Mouse (Mus musculus) retina, postnatal 1 day (tissue): ENCODE results near the gene Hnrnpc.

Experiments used
- DNase-seq: peaks from one replicate; pipeline ENCODE4 v3.0.0-alpha.2; 2012

The Hnrnpc gene

DNA sequence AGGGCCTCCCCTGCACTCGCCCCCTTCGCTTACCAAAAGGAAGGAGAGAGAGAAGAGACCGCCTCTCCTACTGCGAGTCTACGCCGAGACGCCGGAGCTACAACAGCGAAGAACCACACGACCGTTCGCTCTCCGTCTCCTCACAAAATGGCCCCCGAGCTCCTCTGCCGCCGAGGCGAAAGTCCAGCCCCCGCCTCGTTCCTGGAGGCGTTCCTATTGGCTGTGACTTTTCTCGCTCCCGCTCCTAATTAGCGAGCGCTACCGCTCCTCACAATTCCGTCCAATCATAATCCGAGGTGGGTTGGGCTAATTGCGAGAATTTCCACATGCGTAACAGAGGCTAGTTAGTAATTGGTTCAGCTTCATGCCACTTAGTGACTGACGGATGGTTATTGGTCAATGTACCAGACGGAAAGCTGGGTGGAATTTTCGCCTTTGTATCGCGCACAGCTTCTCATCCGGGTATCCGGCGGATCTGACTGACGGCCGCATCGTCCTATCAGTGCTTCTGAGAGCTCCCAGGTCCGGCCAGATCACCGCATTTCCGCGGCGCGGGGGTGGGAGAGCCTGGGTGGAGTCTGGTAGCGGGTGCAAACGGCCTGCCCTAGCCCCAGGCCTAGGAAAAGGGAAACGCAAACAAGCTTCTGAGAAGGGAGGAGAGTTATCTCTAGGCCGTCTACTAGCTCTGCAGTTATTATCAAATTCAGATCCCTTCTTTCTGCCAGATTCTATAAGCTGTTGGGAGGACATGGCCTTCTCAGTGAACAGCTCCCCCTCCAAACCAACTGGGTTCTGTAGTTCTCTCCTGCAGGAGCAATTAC, at the start of gene Hnrnpc:
Gene Hnrnpc, minus strand, starts transcription at position 173 of the 821 bp plus-strand sequence.
- DNase-seq: peak; percentile 100

DNA sequence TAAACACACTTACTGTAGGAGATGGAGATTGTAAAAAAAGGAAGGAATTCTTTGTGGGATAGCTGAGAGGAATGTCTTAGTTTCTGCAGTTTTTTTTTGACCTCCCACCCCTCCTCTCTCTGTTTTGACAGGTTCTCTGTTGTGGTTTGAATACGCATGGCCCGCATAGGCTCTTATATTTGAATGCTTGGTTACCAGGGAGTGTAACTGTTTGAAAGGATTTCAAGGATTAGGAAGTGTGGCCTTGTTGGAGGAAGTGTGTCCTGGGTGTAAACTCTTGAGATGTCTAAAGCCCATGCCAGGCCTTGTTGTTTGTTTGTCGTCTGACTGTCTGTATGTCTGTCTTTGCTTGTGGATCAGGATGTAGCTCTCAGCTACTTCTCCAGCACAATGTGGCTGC, 48.8 kb upstream of the Hnrnpc start:
- no peak for DNase-seq

DNA sequence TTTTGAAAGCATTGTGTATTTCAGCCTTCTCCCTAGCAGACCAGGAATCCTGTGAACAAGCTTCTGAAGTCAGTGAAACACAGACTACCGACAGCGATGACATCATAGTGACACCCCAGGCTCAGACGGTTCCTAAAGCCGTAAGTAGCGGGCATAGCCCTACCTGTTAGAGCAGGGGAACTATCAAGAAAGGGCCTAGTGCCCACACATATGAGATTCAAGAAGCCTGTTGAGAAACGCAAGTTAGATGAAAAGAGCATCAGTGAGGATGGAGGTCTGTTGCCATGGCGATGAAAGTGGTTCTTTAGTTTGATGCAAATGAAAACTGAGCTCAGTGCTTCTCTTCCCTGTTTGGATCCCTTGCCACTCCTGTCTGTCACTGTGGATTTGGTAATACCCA, 48.4 kb upstream of the Hnrnpc start:
- peak; percentile 32 for DNase-seq

DNA sequence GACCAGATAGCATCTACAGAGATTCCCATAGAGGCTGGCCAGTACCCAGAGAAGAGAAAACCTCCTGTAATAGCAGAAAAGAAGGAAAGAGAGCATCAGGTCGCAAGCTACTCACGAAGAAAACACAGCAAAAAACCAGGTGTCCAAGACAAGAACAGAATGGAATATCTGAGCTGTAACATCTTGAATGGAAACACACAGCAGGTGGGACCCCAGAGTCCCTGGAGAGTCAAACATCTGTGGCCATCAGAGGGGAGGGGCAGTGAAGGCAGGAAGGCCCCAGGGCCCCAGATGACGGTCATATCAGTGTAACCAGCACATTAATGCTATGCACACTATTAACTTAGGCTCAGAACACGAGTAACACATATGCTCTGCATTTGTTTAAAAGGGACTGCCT, 46.1 kb upstream of the Hnrnpc start:
- no peak for DNase-seq

DNA sequence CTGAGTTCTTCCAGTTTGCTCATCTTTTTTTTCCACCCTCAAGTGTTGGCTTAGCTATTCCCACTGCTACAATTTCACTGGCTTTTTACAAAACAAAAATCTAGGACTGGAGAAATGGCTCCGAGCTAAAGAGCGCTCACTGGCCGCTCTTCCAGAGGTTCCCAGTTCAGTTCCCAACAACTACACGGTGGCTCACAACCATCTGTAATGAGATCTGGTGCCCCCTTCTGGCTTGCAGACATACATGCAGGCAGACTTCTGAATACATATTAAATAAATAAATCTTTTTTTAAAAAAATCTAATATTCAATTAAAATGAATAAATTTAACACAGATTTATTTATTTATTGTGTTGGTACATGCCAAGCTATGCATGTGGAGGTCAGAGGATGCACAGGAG, 42.7 kb upstream of the Hnrnpc start:
- peak; percentile 23 for DNase-seq

DNA sequence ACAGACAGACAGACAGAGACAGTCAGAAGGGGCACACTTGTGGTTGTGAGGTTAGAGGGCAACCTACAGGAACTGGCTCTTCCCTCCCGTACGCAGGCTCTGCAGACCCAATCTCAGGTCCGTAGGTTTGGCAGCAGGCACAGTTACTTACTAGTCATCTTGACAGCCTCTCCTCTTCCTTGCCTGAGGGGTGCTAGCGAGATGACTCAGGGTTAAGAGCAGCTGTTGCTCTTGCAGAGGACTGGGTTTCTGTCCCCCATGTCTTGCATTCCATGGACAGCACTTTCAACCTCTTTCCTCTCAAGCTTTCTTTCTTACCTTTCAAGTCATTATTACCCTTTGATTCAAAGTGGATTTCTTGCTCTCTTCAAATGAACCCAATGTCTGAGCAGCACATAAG, 40.3 kb upstream of the Hnrnpc start:
- no peak for DNase-seq

DNA sequence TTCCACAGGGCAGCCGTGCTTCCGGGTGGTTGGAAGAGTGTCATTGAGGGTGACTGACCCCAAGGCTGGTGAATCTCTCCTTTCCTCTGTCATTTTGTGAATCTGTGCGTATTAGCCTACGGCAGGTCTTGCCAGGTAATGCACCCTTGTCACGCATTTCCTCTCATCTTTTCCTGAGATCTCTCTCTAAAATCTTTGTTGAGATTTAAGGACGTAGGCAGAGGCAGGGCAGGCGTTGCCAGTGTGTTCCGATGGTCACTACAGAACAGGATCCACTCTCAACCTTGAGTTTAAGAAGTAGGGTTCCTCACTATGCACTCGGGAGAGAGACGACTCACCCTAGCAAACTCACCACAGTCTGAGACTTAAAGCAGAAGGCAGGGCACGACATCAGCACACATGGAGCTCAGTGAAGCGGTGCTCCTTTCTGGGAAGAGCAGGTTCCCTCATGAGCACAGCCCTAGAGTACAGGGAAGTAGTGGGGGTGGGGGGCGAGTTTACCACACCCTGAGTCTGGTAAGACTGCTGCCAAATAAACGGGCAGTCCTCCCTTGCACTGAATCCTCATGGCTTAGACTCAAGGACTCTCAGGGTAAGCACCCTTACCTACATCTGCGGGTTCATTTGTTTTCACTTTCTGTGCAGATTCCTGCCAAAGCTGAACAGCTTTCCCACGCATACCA, 37.8 kb upstream of the Hnrnpc start:
- DNase-seq: no peak

DNA sequence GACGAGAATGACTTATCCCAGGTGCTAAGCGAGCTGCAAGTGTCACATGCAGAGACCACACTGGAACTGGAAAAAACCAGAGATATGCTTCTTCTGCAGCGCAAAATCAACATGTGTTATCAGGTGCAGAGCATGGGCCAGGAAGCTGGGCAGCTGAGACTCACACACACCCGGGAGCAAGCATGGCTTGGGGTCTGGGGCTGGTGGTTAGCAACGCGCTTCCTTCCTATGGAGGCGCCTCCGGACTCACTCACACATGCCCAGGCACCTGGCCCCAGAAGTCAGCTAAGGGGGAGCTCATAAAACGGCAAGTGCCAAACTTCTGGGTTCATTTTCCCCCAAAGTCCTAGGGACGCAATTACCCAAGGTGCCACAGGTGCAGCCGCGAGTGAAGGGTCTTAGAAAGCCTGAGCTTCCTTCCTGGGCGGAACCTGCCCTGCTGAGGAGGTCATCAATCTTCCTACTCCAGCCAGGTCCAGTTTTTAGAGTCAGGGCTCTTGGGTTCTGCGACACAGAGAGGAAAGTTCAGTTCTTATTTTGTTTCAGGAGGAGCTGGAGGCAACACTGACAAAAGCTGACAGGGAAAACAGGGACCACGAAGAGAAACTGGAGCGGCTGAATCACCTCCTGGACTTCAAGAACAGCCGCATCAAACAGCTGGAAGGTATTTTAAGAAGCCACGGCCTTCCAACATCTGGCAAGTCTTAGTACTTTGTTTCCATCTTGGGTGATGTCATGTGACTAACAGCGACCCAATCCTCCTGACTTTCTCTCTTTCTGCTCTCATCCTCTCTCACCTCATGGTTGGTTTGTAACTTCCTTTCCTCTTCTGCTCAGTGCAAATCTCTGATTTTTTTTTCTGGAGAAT, 37.0 kb upstream of the Hnrnpc start:
- no peak for DNase-seq

DNA sequence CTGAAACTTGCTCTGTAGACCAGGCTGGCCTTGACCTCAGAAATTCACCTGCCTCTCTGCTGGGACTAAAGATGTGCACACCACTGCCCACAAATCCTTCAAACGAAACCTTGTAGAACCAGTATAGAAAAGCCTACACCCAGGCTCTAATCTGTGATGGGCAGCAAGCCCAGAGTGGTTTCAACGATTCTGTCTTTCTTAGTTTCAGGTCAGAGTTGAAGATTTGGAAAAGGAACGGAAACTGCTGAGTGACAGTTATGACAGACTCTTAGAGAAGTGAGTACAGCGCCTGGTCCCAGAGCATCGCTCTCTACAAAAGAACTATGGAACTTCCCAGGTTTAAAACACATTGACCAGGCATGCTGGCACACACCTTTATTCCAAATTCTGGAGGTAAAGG, 29.8 kb upstream of the Hnrnpc start:
- no peak for DNase-seq

DNA sequence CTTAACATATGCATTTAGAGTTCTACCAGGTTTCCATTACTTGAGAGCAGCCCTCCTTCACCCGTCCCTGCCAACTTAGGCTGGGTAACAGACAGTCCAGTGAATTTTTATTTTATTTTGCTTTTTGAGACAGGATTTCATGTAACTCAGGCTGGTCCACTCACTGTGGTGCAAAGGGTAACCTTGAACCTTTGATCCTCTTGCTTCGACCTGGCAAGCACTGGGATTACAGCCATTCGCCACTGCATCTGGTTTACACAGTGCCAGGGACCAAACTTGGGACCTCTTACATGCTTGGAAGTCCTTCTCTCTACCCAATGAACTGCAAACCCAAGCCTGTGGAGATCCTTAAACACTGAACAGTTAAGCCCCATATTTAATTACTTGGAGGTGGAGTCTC, 20.8 kb upstream of the Hnrnpc start:
- no peak for DNase-seq

DNA sequence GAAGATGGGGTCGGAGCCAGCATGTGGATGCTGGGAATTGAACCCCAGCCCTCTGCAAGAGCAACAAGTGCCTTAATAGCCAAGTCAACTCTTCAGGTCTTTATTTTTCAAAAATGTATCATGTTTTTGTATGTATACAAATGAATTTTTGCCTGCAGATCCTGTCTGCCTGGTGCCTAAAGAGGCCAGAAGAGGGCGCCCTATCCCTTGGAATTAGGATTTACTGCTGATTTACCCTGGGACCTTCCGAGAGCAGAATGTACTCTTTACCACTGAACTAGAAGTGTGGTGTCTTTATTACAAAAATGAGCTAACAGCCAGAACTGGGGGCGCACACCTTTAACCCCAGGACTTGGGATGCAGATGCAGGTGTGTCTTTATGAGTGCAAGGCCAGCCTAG, 20.1 kb upstream of the Hnrnpc start:
- DNase-seq: peak; percentile 79

DNA sequence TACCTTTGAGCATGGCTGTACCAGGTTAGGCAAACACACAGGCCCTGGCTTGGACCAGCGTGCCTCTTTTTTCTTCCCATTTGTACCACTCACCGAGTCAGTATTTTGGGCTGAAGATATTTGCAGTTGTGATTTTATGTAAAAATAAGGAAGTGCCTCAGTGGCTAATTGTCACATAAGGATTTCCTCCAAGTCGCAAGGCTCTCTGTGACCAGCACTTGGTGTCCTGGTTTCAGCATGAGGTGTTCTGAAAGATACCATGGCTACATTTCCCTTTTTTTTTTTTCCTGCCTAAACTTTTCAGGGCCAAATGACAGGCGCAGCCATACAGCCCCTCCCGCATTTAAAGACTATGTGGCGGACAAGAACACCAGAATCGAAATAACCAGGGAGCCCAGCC, 16.3 kb upstream of the Hnrnpc start:
- no peak for DNase-seq

DNA sequence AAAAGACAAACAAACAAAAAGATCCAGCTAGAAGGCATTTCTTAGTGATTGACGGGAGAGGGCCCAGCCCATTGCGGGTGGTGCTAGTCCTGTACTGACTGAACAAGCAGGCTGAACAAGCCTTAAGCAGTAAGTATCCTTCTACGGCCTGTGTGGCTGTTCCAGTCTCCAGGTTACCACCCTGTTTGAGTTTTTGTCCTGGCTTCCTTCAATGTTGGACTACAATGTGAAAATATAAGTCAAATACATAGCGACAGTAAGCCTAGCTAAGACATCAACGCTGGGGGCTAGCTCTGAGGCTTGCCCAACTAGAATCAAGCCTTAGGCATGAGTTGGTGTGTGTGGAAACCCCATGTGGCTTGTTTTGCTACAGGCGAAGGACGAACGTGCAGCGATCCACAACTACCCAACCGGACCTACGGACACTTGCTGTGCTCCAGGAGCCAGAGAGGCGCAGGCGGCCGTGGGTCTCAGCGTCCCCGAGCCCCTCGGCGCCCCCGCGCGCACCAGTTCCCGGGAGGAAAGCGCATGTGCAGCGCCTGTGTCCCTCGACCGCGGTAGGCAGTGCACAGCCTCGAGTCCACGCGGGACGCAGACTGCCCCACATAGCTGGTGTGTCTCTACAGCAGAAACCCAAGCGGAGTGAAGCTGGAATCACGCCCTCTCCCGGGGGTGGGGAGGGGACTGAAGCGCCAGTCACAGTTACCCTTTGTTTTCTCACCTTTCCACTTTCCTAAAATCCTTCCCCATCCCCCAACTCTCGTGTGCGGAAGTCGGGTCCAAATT, 15.2 kb upstream of the Hnrnpc start:
- peak; percentile 80 for DNase-seq

DNA sequence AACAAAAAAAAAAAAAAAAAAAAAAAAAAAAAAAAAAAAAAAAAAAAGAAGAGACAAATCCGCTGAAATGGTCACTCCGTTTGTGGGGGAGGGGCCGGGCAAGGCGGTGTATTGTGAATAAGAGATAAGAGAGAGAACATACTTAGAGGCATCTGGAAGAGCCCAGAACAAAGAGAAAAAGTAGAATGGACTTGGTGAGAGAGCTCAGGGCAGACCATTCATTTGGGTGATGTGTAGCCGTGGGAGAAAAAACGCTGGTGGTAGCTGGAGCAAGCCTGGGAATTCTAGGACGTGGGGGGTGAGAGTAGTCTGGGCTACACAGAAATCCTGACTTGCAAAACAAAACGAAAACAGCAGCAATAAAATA, 14.6 kb upstream of the Hnrnpc start:
- peak; percentile 36 for DNase-seq

DNA sequence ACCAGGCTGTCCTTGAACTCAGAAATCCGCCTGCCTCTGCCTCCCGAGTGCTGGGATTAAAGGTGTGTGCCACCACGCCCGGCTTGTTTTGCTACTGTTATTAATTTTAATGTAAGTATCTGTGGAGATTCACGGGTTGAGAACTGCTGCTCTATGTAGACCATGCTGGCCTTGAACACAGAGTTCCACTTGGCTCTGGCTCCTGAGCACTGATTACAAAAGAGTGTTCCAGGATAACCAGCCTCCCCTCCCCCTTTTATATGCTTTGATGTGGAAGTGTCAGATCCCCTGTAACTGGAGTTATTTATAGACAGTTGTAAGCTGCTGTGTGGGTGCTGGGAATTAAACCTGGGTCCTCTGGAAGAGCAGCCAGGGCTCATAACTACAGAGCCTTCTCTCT, 13.4 kb upstream of the Hnrnpc start:
- no peak for DNase-seq

DNA sequence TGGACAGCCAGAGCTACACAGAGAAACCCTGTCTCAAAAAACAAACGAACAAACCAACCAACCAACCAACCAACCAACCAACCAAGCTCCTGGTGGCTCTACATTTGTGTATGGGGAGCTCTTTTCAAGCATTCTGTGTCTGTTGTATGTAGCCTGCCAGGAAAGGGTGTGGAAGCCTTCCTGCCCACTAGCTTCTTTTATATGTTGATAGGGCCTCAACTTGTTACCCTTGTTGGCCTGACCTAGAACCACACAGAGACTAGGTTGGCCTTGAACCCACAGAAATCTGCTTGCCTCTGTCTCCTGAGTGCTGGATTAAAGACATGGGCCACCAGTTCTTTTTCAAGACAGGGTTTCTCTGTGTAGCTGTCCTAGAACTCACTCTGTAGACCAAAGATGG, 10.3 kb upstream of the Hnrnpc start:
- DNase-seq: no peak

DNA sequence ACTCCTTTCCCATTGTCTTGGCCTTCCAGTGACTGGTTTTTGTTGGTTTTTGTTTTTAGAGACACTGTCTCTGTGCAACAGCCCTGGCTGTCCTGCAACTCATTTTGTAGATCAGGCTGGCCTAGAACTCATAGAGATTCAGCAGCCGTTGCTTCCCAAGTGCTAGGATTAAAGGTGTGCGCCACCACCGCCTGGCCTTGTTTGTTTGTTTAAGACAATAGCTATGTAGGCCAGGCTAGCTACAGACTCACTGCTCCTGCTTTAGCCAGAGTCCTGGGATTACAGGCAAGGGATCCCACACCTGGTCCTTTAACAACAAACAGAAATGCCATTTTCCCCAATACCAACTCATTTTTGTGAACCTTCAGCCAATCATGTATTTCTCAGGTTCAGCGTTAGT, 6.5 kb upstream of the Hnrnpc start, which contains the start of gene Rpgrip1:
Gene Rpgrip1, plus strand, starts transcription at position 359 of the 400 bp plus-strand sequence.
- DNase-seq: peak; percentile 52

DNA sequence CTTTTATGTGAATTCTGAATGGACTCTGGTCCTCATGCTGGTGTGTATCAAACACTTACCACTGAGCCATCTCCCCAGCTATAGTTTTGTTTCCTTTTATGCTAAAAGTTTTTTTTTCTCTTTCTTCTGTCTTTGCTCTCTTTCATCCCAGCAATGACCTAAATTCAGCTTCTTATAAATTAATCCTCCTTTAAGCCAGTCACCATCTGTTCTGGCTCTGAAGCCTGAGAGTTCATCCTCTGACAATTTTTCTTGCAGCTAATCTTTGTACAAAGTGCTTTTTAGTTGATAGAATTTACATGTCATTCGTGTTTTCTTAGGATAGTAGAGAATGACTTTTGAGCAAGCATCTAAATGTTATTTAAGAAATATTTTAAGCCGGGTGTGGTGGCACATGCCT, 4.2 kb upstream of the Hnrnpc start:
- DNase-seq: peak; percentile 75

DNA sequence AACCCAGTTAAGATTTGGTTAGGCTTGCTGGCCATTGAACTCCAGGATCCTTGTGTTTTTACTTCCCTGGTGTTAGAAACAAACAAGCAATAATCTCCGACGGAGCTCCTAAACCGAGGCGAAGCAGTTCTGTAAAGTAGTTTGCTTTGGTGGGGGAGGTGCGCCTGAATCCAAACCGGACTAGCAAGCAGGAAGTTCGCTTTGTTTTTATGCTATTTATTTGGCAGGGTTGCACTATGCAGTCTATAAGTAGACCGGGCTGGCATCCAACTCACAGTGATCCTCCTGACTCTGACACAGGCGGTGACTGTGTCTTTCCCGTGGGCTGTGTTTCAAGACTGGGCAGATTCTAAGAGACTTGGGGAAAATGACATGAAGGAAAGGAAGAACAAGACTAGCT, 2.9 kb upstream of the Hnrnpc start:
- DNase-seq: no peak

DNA sequence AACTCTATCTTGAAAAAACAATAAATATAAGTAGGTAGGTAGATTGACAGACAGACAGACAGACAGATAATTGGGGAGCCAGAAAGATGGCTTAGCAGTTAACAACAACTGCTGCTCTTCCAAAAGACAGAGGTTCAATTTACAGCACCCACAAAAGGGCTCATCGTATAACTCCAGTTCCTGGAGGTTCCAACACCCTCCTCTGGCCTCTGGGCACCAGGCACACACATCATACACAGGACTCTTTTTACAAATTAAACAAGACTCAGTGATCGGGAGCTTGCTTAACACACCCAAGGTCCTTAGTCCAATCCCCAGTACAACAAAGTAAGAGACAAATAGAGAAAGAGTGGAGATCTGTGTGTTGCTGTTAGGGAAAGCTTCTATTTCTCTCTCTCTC, 1.5 kb upstream of the Hnrnpc start:
- no peak for DNase-seq

DNA sequence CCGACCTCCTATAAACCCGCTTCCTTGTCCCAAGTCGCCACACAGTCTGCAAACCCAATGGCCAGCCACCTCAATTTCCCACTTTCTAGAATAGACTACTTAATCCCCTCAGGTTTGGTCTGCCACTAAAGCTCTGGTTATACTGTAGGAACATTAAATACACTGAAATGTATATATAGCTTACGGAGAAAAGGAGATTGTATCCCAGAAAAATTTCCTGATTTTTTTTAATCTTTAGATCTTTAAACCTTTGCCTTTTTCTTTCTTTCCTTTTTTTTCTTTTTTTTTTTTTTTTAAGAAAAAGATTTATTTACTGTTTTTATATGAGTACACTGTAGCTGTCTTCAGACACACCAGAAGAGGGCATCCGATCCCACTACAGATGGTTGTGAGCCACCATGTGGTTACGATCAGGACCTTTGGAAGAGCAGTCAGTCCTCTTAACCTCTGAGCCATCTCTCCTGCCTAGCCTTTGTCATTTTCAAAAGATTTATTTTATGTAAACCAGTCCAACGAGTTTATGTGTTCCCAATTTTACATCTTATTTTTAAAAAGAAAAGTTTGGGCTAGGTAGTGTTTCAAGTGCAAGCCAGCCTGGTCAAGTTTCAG, 953 bp upstream of the Hnrnpc start:
- no peak for DNase-seq

DNA sequence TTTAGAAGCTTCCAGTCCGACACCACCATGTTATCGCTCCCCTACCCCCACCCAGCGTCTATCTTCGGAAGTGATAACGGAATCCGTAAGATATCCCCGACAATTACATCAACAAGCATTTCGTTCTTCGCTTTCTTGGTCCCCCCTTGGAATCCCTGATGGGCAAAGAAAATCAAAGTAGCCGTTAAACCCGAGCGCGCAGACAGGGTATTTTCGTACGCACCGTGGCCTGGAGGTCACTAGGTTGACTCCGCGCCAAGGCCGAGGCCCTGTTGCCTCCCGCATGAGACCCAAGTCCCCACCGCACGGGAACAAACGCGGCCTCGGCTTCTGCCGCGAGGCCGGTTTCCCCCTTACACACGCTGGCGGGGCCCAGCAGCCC, 363 bp downstream of the Hnrnpc start:
- no peak for DNase-seq
